Mouse (Mus musculus): ENCODE data around the gene Vrk3.

Vrk3 gene

DNA sequence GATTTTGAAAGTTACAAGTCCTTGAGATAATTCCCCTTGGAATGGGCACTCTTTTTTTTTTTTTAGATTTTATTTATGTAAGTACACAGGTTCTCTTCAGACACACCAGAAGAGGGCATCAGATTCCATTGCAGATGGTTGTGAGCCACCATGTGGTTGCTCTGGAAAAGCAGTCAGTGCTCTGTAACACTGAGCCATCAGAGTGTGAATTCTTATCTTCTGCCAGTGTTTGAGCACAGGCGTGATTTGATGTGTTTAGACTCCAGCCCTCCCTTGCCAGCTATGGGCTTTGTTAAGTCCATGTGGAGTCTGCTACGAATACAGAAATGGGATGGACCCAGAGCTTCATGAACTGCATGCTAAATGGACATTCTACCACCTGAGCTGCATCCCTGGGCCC is 70.0 kb downstream of the Vrk3 start:
- DNase-seq (ENCODE audit: low read depth, low spot score): no peak

DNA sequence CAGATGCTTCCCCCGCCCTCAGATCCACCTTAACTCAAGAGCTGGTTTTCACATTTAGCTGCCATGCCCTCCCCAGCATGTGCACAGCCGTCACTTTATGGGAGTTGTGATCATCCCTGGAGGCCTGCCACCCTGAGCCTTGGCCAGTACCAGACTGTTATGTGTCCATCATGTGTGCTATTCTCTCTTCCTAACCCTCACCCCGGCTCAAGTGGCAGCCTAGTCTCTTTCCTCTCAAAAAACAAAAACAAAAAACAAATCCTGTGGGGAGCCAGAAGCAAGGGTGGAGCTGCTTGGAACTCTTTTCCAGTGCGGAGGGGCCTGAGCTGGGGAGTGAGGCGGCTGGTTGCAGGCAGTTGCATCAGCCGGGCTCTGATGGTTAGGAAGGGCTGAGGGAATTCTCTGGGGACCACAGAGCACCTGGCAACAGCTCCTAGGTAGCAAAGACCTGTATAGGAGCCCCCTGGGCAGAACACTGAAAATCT is 70.6 kb downstream of the Vrk3 start:
- no peak for DNase-seq (ENCODE audit: low read depth, low spot score)

DNA sequence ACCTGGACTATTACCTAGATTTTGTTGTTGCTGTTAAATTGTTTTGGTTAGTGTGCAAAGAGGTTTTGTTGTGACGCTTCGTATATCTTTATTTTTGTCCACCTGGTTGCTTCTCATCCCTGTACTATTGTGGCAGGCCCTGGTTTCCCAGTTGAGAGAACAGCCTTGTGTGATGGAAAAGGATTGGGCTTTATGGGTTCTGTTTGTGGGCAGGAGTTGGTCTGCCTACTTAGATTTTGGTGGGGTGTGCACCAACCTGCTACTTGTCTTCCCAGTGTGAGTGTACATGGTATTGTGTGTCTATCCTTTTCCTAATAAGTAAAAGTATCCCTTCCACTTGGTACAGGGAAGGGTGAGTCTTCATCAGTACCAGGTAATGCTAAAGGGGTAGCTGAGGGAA is 71.2 kb downstream of the Vrk3 start:
- no peak for DNase-seq (ENCODE audit: low read depth, low spot score)

DNA sequence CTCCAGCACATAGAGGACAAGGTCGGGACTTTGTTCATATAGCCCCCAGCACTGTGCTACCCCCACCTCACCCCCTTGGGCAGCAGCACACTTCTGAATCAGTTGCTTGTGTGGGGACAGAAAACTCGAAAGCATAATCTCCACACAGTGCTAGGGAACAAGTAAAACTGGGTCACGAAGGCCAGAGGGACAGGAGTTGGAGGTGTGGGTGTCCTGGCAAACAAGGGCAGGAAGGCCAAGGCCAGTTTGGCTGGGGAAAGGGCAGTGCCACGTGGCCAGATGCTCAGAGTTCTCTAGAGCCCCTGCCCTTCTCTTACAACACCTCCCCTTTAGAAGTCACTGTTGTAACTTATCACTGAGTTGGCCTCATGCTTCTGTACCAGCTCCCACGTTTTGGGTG is 71.7 kb downstream of the Vrk3 start:
- no peak for DNase-seq (ENCODE audit: low read depth, low spot score)

DNA sequence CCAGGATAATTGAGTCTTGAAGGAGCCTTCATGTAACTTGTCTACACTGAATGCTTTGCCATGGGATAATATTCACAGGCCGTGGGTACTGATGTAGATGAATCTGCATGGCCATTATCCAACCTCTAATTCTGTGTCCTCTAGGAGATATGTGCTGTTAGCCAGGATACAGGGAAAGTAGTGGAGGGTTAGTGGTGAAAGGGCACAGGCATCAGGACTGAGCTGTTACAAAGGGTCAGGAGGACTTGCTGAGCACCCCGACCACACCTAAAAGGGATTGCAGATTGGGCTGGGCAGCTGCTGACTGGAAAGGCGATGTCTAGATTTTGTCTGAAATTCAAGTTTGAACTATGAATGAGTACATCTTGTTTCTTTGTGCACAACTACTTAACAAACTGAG is 72.3 kb downstream of the Vrk3 start:
- no peak for DNase-seq (ENCODE audit: low read depth, low spot score)

DNA sequence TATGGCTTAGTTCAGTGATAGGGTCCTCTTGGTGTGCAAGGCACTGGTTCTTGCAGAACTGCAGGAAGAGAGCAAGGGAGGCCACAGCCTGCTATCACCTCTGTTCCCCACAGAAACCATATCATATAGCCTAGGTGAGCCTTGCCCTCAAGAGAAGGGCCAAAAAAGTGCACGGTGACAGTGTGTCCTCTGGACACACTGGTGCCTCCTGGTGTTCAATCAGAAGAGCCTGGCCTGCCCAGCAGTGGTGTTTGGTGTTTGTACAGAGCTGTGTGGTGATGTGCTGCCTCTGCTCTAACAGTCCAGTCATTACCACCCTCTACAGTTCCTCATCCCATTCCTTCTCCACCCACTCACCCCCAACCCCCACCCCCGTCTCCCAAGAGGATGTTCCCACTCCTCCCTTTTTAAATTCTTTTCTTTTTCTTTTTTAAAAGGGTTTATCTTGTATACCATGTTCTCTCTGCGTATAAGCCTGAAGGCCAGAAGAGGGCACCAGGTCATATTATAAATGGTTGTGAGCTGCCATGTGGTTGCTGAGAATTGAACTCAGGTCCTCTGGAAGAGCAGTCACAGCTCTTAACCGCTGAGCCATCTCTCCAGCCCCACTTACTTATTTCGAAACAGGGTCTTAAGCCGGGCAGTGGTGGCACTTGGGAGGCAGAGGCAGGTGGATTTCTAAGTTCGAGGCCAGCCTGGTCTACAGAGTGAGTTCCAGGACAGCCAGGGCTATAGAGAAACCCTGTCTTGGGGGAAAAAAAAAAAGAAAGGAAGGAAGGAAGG is 73.6 kb downstream of the Vrk3 start:
- DNase-seq (ENCODE audit: low read depth, low spot score): no peak

DNA sequence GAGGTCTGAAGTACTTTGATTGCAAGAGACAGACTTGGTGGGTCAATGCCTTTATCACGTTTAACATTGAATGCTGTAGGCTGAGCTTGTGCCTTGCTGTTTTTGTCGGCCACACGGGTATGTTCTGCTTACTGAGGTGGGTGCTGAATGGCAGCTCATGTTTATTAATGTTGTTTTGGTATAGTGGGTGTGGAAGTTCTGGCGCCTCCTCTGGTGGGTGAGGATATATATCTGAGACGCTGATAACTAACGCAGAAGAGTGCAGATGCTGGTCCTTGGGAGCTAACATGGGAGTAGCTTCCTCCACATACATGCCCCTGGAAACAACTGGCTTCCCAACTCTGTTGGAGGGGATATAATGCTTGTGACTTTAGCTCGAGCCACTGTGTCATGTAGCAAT is 75.2 kb downstream of the Vrk3 start:
- DNase-seq (ENCODE audit: low read depth, low spot score): no peak

DNA sequence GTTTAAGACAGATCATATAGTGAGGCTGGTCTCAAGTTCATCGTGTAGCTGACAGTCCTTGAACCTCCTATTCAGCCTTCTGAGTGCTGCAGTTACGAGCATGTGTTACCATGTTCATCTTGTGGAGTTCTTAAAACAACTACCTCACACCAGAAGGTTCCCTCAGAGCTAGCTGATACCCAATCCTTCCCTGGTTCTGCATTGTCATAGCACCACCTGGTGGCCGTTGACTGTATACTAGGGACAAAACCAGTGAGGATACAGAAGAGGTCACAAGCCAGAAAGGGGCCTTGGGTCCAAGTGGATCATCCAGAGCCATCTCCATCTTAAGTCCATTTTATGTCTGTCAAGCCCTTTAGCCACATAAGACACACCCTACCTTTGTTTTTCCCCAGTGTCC is 76.7 kb downstream of the Vrk3 start:
- peak; percentile 72 for DNase-seq (ENCODE audit: low read depth, low spot score)

DNA sequence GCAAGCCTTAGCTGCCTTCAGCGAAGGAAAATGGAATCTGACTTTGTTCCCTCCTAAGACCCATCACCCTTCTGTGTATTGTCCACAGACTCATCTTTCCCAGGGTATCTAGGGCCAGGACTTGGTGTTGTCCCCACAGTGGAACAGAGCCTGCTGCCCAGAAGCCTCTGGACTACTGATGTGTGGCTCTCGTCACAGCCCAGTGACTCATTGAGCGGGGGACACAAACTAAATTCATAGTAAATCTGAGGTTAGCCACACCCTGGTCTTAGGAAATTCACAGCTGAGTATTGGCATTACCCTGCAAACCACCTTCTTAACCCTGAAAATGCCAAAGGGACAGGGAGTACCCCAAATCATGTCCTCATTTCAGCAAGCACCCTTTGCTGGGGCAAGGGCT is 78.6 kb downstream of the Vrk3 start:
- DNase-seq (ENCODE audit: low read depth, low spot score): no peak

Measured in retina, adult 2 months (tissue).